In the genomic region with DNA sequence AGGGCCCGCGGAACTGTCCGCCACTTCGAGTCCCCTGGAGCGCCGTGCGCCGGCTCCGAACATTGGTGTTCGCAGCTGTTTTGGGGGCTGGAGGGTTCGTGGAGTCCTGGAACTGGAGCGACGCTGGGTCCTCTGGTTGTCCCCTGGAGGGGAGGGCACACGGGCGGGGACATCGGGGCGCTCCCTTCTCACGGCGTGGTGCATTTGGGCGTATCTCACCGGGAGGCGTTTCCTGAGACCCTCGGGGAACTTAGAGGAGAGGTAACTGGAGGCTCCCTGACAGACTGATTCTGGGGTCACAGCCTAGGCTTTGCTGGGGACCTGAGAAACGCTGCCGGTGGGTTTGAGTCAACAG, we compare ENCODE assay signal across 8 mouse cellular contexts. TPM values are rescaled to one million over a fixed set of nuclear protein-coding genes. Genes with fewer than 3 reads are reported as not detected.
A peak's percentile ranks its signal among the peaks of the same experiment; 100 is the strongest.
DNase-seq lines count a peak whose midpoint lies in the region; ATAC-seq and TF ChIP-seq lines count a peak whose summit lies in the region.

No protein-coding gene starts in this region.

- intact Hi-C loops in gastrocnemius, adult 2 months (cut with DNase I), result loop anchor here (1.0 kb wide), 1 partner anchor 75 kb away; the partner anchor contains the start of gene Cdpf1

- ATAC-seq in liver, embryonic 14.5 days (ENCODE audit: insufficient read depth), result peak; percentile 25; the same call in 1 of the 2 replicates

- no peak overlapping the region for H3K9ac ChIP-seq in liver, embryonic 14.5 days (replicated peaks)

- TF ChIP-seq EP300 in liver, embryonic 14.5 days (IDR thresholded peaks at IDR 0.05; ENCODE audit: low read depth), result no peak

- no peaks in the 10 kb centered on the region for H3K9me3 ChIP-seq in liver, embryonic 14.5 days (ENCODE audit: control insufficient read depth, low read length)

- H3K27ac ChIP-seq in gastrocnemius, adult 2 months, result peak overlapping the region; percentile 90
- H3K27ac ChIP-seq in thymus, adult 2 months (ENCODE audit: control insufficient read depth, insufficient read depth, low read length), result no peak overlapping the region
- H3K27ac ChIP-seq in liver, embryonic 14.5 days, result no peak overlapping the region

- H3K4me1 ChIP-seq in thymus, adult 2 months (replicated peaks; ENCODE audit: control insufficient read depth, insufficient read depth, low read length), result peaks cover 13% of the 10 kb centered on the region; the same call in 1 of the 2 replicates
- H3K4me1 ChIP-seq in liver, embryonic 14.5 days (replicated peaks; ENCODE audit: control insufficient read depth in 2 of 2, insufficient read depth in 2 of 2, low read length in 1 of 2), result peaks cover 0 to 13% of the 10 kb centered on the region in 2 experiments; a peak in 2 of 4 replicates

- DNase-seq in gastrocnemius, adult 2 months, result no peak
- DNase-seq in gastrocnemius, adult 18-20 months (ENCODE audit: low spot score), result no peak
- no peak for DNase-seq in thymus, adult 2 months
- DNase-seq in thymus, postnatal 10 days (ENCODE audit: low spot score in 2 of 2), result no peak
- no peak for DNase-seq in liver, embryonic 14.5 days (ENCODE audit: low read depth in 3 of 3, low spot score in 3 of 3)
- no peak for DNase-seq in frontal cortex, postnatal 10 days (ENCODE audit: low spot score in 2 of 2)
- DNase-seq in gastrocnemius, postnatal 10 days, result no peak
- no peak for DNase-seq in spleen, adult 18-20 months

- WGBS in thymus, adult 2 months, result 2% methylated on average over 25 of the region's 25 CpGs
- under 1% methylated on average over 25 of the region's 25 CpGs for WGBS in liver, embryonic 14.5 days (ENCODE audit: insufficient replicate concordance)

- no peak for TF ChIP-seq POLR2A in thymus, adult 2 months (IDR thresholded peaks at IDR 0.05; ENCODE audit: control insufficient read depth, extremely low read depth, insufficient read depth, low read length, poor library complexity)

- H3K4me2 ChIP-seq in liver, embryonic 14.5 days (ENCODE audit: low read depth), result peak overlapping the region; percentile 52

- peaks cover 9% of the 10 kb centered on the region for H3K27me3 ChIP-seq in thymus, adult 2 months (ENCODE audit: control insufficient read depth, insufficient read depth, low read length)
- H3K27me3 ChIP-seq in liver, embryonic 14.5 days (ENCODE audit: control insufficient read depth, insufficient read depth, low read length), result peaks cover 29% of the 10 kb centered on the region

- H3K36me3 ChIP-seq in thymus, adult 2 months (ENCODE audit: control insufficient read depth, insufficient read depth, low read length), result no peaks in the 10 kb centered on the region
- no peaks in the 10 kb centered on the region for H3K36me3 ChIP-seq in liver, embryonic 14.5 days (replicated peaks; ENCODE audit: control insufficient read depth, insufficient read depth, low read depth)

- no peak for TF ChIP-seq CTCF in gastrocnemius, adult 2 months (IDR thresholded peaks at IDR 0.05)
- no peak for TF ChIP-seq CTCF in thymus, adult 2 months (IDR thresholded peaks at IDR 0.05; ENCODE audit: borderline replicate concordance, control insufficient read depth, extremely low read depth, insufficient read depth, low read length, poor library complexity)
- no peak for TF ChIP-seq CTCF in liver, embryonic 14.5 days (IDR thresholded peaks at IDR 0.05; ENCODE audit: low read depth)

- H3K4me3 ChIP-seq in gastrocnemius, adult 2 months, result peak overlapping the region; percentile 91
- H3K4me3 ChIP-seq in thymus, adult 2 months (ENCODE audit: control insufficient read depth, insufficient read depth, low read length), result peak overlapping the region; percentile 49
- H3K4me3 ChIP-seq in liver, embryonic 14.5 days (ENCODE audit: insufficient read depth in 1 of 2, low read depth in 2 of 2, low read length in 2 of 2), result peak overlapping the region; percentile 38 to 52

RNA-seq across cellular contexts. Expression of gene Ppara, which starts 1.0 kb away (rescaled TPM):
- 10 to 100 TPM; 15.4 to 47.2 TPM for total RNA-seq in gastrocnemius, adult 2 months (2021)
- 10 to 100 TPM; 21.9 to 22.2 TPM for total RNA-seq in gastrocnemius, adult 18-20 months (2021)
- polyA plus RNA-seq in thymus, adult 2 months (2012; rRNA removed), result 1.3 and 1.9 TPM in 2 replicates
- 1.3 and 4.4 TPM in 2 replicates for polyA plus RNA-seq in liver, embryonic 14.5 days (2012; rRNA removed)
- polyA plus RNA-seq in liver, embryonic 14.5 days (2014; fragmentation: Nextera tagmentation; extraction: Ambion mirVana), result 6.9 and 8.0 TPM in 2 replicates
- 1 to 10 TPM; 5.0 to 6.5 TPM for total RNA-seq in gastrocnemius, postnatal 10 days (2021)
